Mouse (Mus musculus) heart, embryonic 10.5 days (tissue): ENCODE data around the gene Gm26920. TPM values are rescaled to one million over a fixed set of nuclear protein-coding genes. Genes with fewer than 3 reads are reported as not detected.

ENCODE experiments used
- DNase-seq: peaks from one replicate; pipeline ENCODE4 v3.0.0-alpha.2; 2017; ENCODE audit warnings: low spot score
- H3K27ac ChIP-seq: fragments of 300-500 bp; sonication (generic); 2 replicates; pipeline ENCODE4 v1.5.1; 2016; ENCODE audit warnings: mild to moderate bottlenecking
- H3K27me3 ChIP-seq: fragments of 300-500 bp; sonication (generic); 2 replicates; pipeline ENCODE4 v1.6.1; 2016; ENCODE audit warnings: mild to moderate bottlenecking; ENCODE audit not compliant: poor library complexity, insufficient read depth, severe bottlenecking
- H3K36me3 ChIP-seq: fragments of 300-500 bp; sonication (generic); 2 replicates; pipeline ENCODE4 v1.6.1; 2016; ENCODE audit warnings: mild to moderate bottlenecking, moderate library complexity
- H3K4me1 ChIP-seq: fragments of 300-500 bp; sonication (generic); 2 replicates; pipeline ENCODE4 v1.6.1; 2016; ENCODE audit warnings: mild to moderate bottlenecking
- H3K4me3 ChIP-seq: fragments of 300-500 bp; sonication (generic); 2 replicates; pipeline ENCODE4 v1.5.1; 2016; ENCODE audit warnings: mild to moderate bottlenecking, moderate library complexity
- H3K9me3 ChIP-seq: fragments of 300-500 bp; sonication (generic); 2 replicates; pipeline ENCODE4 v1.6.1; 2016; ENCODE audit warnings: mild to moderate bottlenecking, moderate library complexity
- WGBS: fragments of 180-500 bp; shearing (Covaris S2); methylation state at CpG from one replicate; pipeline ENCODE4 v1.1.7; 2016; 5-methylcytosine and 5-hydroxymethylcytosine counted together
- polyA plus RNA-seq: library from polyadenylated mRNA; unstranded; fragments of >200 nt; fragmentation: Nextera tagmentation; extraction: Ambion mirVana; gene quantifications from 2 replicates; pipeline ENCODE4 v1.2.1, GENCODE M21; 2016

The Gm26920 gene
- polyA plus RNA-seq, 1 experiment from 2014 or later, result 1.0 TPM

DNA sequence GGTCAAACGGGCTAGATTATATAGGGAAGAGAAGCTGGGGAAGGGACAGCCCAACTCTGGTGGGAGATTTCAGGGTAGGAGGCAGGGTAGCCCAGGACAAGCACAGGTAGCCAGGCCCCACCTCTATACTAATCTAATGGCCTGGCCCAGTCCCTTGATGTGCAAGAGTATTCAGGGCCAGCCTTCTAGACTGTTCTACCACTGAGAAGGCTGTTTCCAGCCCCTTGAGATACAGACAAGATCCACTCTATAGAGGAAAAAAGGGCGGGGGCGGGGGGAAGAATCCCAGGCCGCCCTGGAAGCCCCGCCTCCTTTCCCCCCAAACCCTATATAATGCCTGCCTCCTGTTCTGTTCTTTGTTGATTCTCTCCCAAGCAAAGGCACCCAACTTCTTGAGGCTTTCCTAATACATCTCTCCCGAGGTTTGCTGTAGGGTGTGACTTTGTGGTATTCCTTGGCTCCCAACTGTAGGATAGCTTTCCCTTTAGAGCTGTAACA is 3.8 kb upstream of the Gm26920 start:
- 60% methylated on average over 6 of the region's 6 CpGs for WGBS
- H3K4me3 ChIP-seq, result peak overlapping the region; percentile 81
- peak overlapping the region; percentile 97 for H3K27ac ChIP-seq
- no peaks in the 10 kb centered on the region for H3K9me3 ChIP-seq
- H3K4me1 ChIP-seq, result peaks cover 28% of the 10 kb centered on the region
- no peak for DNase-seq
- H3K36me3 ChIP-seq, result peaks cover 17% of the 10 kb centered on the region
- H3K27me3 ChIP-seq, result no peaks in the 10 kb centered on the region

DNA sequence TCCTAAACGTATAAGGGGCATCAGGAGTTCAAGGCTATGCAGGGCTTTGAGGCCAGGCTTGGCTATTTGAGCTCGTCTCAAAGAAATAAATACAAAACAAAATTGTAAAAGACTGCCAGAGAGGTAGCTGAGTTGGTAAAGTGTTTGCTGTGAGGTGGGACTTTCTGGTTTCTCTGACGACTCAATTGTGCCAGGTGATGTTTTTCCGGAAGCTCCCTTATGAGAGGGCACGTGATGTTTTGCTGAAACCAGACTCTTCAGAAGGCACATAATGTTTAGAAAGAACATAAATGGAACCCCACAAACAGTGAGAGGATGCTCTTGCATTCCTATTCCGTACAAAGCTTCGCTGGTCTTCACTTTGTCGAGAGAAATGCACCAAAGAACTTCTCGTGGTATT is 2.5 kb upstream of the Gm26920 start:
- WGBS, result 80% methylated on average over 9 of the region's 9 CpGs
- DNase-seq, result no peak

DNA sequence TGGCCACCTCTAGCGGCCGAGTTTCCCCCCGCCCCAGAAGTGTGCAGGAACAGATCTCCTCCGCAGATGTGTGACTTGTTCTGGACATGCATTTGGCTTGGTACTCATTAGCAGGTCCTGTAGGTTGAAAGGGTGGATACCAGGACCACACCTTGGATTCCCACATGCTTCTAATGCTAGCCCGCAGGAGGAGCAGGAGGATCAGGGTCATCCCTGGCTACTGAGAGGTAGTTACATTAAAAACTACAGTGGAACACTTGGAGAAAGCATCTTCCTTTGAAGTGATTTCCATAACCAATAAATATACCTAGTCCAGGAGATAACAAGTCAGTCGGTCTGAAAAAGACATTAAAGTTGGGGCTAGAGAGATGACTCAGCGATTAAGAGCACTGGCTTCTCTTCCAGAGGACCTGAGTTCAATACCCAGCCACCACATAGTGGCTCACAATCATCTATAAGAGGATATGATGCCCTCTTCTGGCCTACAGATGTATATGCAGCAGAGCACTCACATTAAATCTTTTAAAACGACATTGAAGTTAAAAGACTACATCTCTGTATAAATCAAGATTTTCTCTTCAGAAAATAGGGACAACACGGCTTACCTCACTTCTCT is 868 bp upstream of the Gm26920 start:
- H3K36me3 ChIP-seq, result peaks cover 11% of the 10 kb centered on the region
- peak overlapping the region; percentile 90 for H3K27ac ChIP-seq
- peaks cover 24% of the 10 kb centered on the region for H3K4me1 ChIP-seq
- 9% methylated on average over 9 of the region's 9 CpGs for WGBS
- no peaks in the 10 kb centered on the region for H3K27me3 ChIP-seq
- H3K4me3 ChIP-seq, result peak overlapping the region; percentile 82
- DNase-seq, result no peak
- no peaks in the 10 kb centered on the region for H3K9me3 ChIP-seq

More for the DNA sequence above, 2.5 kb upstream of the Gm26920 start:
- peaks cover 32% of the 10 kb centered on the region for H3K4me1 ChIP-seq
- peaks cover 9% of the 10 kb centered on the region for H3K36me3 ChIP-seq
- H3K4me3 ChIP-seq, result no peak overlapping the region
- no peaks in the 10 kb centered on the region for H3K9me3 ChIP-seq
- no peaks in the 10 kb centered on the region for H3K27me3 ChIP-seq
- no peak overlapping the region for H3K27ac ChIP-seq

- H3K27me3 ChIP-seq, result no peaks in the 10 kb centered on the region
- WGBS, result 25% methylated on average over 6 of the region's 6 CpGs
- H3K4me1 ChIP-seq, result peaks cover 19% of the 10 kb centered on the region
- H3K27ac ChIP-seq, result peak overlapping the region; percentile 90
- peaks cover 3% of the 10 kb centered on the region for H3K9me3 ChIP-seq
- peak overlapping the region; percentile 82 for H3K4me3 ChIP-seq
- peaks cover 28% of the 10 kb centered on the region for H3K36me3 ChIP-seq
- no peak for DNase-seq
Observed at GRCm38 (mm10) chr7:30089405-30089804, 805 bp downstream of the Gm26920 start.

DNA sequence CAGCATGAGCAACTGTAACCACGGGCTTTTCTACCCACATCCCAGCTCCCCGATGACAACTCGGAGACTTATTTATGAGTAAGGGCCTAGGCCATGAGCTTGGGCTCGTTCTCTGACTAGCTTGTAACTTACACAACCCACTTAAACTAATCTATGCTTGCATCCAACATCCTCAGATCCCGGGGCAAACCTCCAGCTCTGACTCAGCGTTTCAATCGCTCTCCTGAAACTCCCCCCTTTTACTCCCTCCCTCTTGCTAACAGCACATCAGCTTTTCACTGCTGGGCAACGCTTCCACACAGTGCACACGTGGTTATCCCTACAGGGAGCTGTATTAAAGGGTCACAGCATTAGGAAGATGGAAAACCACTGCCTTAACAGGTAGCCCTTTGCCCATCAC is 3.7 kb downstream of the Gm26920 start:
- Histone ChIP-seq H3K36me3 (peaks cover 52% of the 10 kb centered on the region), H3K27ac (no peak overlapping the region), H3K4me1 (peaks cover 11% of the 10 kb centered on the region), H3K27me3 (no peaks in the 10 kb centered on the region), H3K4me3 (no peak overlapping the region), H3K9me3 (peaks cover 3% of the 10 kb centered on the region)
- WGBS, result 90% methylated on average over 9 of the region's 9 CpGs
- DNase-seq, result no peak

- no peaks in the 10 kb centered on the region for H3K9me3 ChIP-seq
- WGBS, result under 1% methylated on average over 50 of the region's 50 CpGs
- peaks cover 7% of the 10 kb centered on the region; the same call in 1 of the 2 replicates for H3K4me1 ChIP-seq
- H3K27me3 ChIP-seq, result no peaks in the 10 kb centered on the region
- peak within 1 kb of the TSS; percentile 92 for H3K27ac ChIP-seq
- peak within 1 kb of the TSS; percentile 91 for H3K4me3 ChIP-seq
- H3K36me3 ChIP-seq, result peaks cover 22% of the 10 kb centered on the region
- peak; percentile 93 for DNase-seq
Observed at GRCm38 (mm10) chr7:30072146-30073028, 17.8 kb downstream of the Gm26920 start, which contains the start of gene Zfp82. Zfp82 (minus strand) TSS chr7:30072900.

DNA sequence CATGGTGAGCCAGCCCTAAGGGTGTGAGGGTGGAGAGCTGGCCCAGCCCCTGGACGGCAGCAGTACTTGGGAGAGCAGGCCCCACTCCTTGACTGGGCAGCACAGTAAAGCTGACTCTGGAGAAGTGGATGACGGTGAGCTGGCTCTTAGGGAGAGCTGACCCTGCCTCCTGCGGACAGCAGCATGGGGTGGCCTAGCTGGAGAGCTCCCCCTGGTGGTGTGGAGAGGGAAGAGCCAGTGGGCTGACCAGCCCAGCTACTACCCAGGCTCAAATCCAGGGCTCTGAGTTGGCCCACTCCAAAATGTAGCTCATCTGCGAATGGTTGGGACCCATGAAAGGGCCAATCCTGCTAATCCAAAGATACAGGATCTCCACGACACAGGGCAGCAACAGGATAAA is 25.6 kb downstream of the Gm26920 start:
- 86% methylated on average over 5 of the region's 5 CpGs for WGBS
- Histone ChIP-seq H3K36me3 (peaks cover 54% of the 10 kb centered on the region), H3K27ac (no peak overlapping the region), H3K27me3 (no peaks in the 10 kb centered on the region), H3K4me1 (no peaks in the 10 kb centered on the region), H3K4me3 (no peak overlapping the region), H3K9me3 (no peaks in the 10 kb centered on the region)
- DNase-seq, result no peak

DNA sequence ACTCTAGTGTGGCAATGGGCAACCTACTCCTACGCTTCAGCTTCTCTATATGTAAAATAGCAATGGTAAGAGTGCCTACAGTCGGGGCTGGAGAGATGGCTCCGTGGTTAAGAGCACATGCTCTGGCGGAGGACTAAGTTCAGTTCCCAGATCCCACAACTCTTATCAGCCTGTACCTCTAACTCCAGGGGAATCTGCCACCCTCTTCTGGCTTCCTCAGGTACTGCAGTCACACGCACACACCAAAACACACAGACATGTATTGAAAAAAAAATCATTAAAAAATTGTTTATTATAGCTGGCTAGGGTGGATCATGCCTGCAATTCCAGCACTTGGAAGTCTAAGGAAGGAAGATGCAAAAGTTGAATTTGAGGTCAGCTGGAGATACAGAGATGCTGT is 27.7 kb downstream of the Gm26920 start:
- Histone ChIP-seq H3K9me3 (no peaks in the 10 kb centered on the region), H3K4me3 (no peak overlapping the region), H3K27ac (no peak overlapping the region), H3K4me1 (no peaks in the 10 kb centered on the region), H3K27me3 (no peaks in the 10 kb centered on the region), H3K36me3 (peaks cover 49% of the 10 kb centered on the region)
- 84% methylated on average over 5 of the region's 5 CpGs for WGBS
- DNase-seq, result no peak

GRCm38 (mm10) chr7:30060341-30060740 is 29.9 kb downstream of the Gm26920 start:
- no peak for DNase-seq
- H3K27me3 ChIP-seq, result no peaks in the 10 kb centered on the region
- H3K36me3 ChIP-seq, result peaks cover 59% of the 10 kb centered on the region
- no peaks in the 10 kb centered on the region for H3K4me1 ChIP-seq
- H3K9me3 ChIP-seq, result no peaks in the 10 kb centered on the region
- no peak overlapping the region for H3K4me3 ChIP-seq
- 66% methylated on average over 6 of the region's 6 CpGs for WGBS
- H3K27ac ChIP-seq, result no peak overlapping the region

GRCm38 (mm10) chr7:30053591-30053990 is 36.6 kb downstream of the Gm26920 start:
- H3K27me3 ChIP-seq, result no peaks in the 10 kb centered on the region
- H3K27ac ChIP-seq, result no peak overlapping the region
- DNase-seq, result no peak
- H3K4me1 ChIP-seq, result peaks cover 9% of the 10 kb centered on the region; the same call in 1 of the 2 replicates
- WGBS, result 5% methylated on average over 3 of the region's 3 CpGs
- H3K36me3 ChIP-seq, result peaks cover 23% of the 10 kb centered on the region
- no peaks in the 10 kb centered on the region for H3K9me3 ChIP-seq
- no peak overlapping the region for H3K4me3 ChIP-seq

- DNase-seq, result peak; percentile 97
- peak within 1 kb of the TSS; percentile 76 for H3K4me3 ChIP-seq
- peaks cover 8% of the 10 kb centered on the region for H3K36me3 ChIP-seq
- WGBS, result under 1% methylated on average over 40 of the region's 40 CpGs
- no peaks in the 10 kb centered on the region for H3K27me3 ChIP-seq
- no peaks in the 10 kb centered on the region for H3K9me3 ChIP-seq
- H3K4me1 ChIP-seq, result peaks cover 13% of the 10 kb centered on the region; the same call in 1 of the 2 replicates
- H3K27ac ChIP-seq, result peak within 1 kb of the TSS; percentile 87
Observed at GRCm38 (mm10) chr7:30050882-30051548, 39.2 kb downstream of the Gm26920 start, which contains the start of gene Zfp14. Zfp14 (minus strand) TSS chr7:30051380.

GRCm38 (mm10) chr7:30048126-30048525 is 42.1 kb downstream of the Gm26920 start:
- Histone ChIP-seq H3K9me3 (no peaks in the 10 kb centered on the region), H3K27me3 (no peaks in the 10 kb centered on the region), H3K27ac (no peak overlapping the region), H3K36me3 (no peaks in the 10 kb centered on the region), H3K4me1 (peaks cover 13% of the 10 kb centered on the region; the same call in 1 of the 2 replicates), H3K4me3 (no peak overlapping the region)
- DNase-seq, result no peak
- 77% methylated on average over 4 of the region's 4 CpGs for WGBS
